Mouse (Mus musculus) adipocyte (in vitro differentiated cells): ENCODE measurements around the gene Olfr365.

ENCODE experiments used
- DNase-seq: peaks from one replicate; pipeline ENCODE4 v3.0.0-alpha.2; 2016; ENCODE audit warnings: low spot score

The Olfr365 gene

DNA sequence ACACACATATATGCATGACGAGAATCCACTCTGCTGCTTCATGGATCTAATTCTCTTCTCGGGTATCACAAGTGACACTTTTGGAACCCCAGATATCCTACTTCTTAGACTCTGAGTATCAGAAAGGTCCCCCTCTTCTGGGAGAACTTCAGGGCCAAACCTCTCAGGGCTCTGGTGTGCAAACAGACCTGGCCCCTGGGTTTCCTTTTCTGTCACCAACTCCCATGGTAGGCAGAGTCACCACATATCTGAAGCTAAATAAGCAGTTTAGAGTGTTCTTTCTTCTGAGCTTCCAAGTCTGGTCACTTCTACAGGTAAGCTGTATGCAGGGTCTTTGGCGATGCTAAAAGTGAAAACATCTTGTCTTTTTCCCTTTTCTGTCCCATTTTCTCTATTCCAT lies at the start of gene Olfr365:
TSS of gene Olfr365 (plus strand) at position 301 of the 400 bp plus-strand sequence.
- DNase-seq: no peak

DNA sequence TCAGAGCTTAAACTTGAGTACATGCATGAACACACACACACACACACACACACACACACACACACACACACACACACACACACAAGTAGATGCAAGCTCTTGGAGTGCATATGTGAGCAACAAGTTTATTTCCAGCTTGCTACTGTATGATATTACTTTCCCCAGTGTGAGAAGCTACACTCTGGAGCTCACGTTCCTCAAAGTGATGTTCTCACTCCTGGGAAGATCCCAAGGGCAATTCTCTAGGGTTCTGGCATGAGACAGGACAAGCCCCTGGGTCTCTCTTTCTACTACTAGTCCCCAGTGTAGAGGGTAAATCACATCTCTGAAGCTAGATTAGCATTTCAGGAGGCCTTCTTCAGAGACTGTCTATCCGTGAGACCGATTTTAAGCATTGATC lies 49.0 kb upstream of the Olfr365 start, which contains the start of gene Olfr364-ps1:
TSS of gene Olfr364-ps1 (plus strand) at position 301 of the 400 bp plus-strand sequence.
- DNase-seq: no peak

DNA sequence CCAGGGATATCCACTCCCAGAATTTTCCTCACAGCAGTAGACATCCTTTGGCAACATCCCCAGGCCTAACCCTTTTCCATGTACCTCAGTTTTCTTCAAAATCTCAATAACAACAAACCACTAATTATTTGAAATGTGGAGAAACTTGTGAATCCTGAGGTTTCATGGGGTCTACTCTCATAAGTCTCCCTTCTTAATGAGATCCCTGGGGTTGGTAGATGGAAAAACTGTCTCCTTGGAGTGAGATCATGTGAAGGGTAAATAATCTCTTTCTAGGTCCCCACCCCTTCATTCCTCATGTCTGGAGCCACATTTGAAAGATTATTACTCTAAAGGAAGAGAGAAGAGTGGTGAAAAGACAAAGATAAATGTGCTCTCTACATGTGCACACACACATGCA lies 23.3 kb downstream of the Olfr365 start, which contains the start of gene Olfr366:
TSS of gene Olfr366 (plus strand) at position 301 of the 400 bp plus-strand sequence.
- DNase-seq: no peak
